Mouse (Mus musculus) heart, postnatal 0 days (tissue): ENCODE data around the gene Gm3250.

Experiments
- CTCF ChIP-seq: IDR thresholded peaks from 2 replicates; pipeline ENCODE4 v1.5.1; 2016; ENCODE audit warnings: antibody characterized with exemption, control low read depth, low read depth
- EP300 ChIP-seq: IDR thresholded peaks from 2 replicates; pipeline ENCODE4 v1.6.1; 2016; ENCODE audit warnings: antibody characterized with exemption, low read depth

DNA sequence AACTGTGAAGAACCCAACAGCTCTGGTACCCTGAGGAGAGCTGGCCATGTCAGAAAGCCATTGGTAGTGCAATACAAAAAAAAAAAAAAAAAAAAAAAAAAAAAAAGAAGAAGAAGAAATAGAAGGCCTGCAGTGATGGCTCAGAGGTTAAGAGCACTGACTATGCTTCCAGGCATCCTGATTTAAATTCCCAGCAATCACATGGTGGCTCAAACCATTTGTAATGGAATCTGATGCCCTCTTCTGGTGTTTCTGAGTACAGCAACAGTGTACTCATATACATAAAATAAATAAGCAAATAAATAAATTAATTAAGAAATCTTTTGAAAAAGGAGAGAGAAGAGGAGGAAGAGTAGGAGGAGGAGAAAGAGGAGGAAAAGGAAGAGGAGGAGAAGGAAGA, 28.9 kb downstream of the Gm3250 start:
- TF ChIP-seq CTCF (no peak), EP300 (no peak)
